Mouse (Mus musculus) cerebellum, postnatal 10 days (tissue): ENCODE results near the gene Eif5a2.
"Not testable (repeated sequence)": the region's sequence is repeated elsewhere in the genome, so short reads cannot be mapped to it uniquely, and the experiment has no call there.

ENCODE experiments used
- DNase-seq, 2 experiments: peaks; one replicate each; pipeline ENCODE4 v3.0.0; 2021; ENCODE audit warnings: mixed read lengths in 2 of 2

Gene Eif5a2

DNA sequence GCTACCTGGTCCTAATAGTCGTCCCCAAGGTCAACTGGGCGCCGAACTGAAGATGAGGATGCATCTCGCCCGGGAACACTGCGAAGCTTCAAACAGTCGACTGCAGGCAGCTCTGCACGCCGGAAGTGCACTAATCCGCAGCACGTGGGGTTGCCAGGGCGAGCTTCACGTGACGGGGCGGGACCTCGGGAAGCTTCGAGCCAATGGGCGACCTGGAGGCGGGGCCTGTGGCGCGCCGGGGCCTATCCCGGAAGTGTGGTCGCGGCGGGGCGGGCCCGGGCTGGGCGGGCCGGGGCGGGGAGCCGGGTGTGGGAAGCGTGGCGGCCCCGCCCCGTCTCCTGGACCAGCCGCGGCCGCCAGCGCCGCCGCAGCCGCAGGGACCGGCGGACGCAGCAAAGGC is at the start of gene Eif5a2:
TSS of gene Eif5a2 (plus strand) at position 283 of the 400 bp plus-strand sequence.
- DNase-seq, result peak; percentile 98

DNA sequence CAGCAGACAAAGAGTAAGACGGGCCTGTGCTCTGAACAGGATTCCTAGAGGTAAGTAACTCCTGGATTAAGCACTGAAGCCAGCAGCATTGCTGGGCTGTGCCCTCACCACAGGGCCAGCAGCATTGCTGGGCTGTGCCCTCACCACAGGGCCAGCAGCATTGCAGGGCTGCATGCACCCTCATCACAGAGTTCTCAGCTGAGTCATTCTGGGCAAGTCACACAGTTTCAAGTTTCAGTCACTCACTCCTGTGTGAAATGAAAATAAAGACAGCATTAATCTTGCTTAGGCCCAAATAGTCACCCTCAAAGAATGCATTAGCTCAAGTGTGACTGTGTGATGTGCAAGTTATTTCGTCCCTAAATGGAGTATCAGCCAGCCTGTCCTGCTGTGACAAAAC is 46.4 kb upstream of the Eif5a2 start:
- DNase-seq, result no peak

DNA sequence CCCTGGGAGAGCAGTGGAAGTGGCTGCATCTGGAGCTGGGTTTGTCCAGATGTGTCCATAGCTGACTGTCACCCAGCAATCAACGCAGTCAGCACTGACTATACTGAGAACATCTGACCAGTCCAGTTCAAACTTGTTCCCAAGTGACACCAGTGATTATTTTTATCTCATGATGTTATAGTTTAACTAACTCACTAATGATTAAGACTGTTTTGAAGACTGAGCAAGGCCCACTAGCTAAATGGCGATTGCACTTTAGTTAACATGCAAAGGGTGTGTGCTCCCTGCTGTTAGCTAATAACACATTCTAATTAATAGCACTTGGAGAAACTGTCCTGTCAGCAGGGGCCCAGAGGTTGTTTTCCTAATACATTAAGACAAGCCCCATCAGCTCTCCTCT is 44.1 kb upstream of the Eif5a2 start:
- DNase-seq, result no peak

DNA sequence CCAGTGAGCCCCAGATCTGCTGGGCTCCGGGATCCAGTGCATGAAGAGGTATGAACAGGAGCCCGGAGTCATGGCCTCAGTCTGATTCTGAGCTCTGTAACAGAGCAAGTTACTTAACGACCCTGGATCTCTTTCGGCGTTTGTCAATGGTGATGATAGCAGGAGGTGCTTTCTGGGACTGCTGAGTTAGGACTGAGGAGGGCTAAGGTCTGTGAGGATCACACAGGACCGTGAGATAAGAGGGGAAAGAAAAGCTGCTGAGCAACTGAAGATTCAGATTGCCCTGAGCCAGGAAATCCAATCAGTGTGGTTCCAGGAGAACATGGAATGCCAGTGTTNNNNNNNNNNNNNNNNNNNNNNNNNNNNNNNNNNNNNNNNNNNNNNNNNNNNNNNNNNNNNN is 40.7 kb upstream of the Eif5a2 start:
- DNase-seq, result no peak

DNA sequence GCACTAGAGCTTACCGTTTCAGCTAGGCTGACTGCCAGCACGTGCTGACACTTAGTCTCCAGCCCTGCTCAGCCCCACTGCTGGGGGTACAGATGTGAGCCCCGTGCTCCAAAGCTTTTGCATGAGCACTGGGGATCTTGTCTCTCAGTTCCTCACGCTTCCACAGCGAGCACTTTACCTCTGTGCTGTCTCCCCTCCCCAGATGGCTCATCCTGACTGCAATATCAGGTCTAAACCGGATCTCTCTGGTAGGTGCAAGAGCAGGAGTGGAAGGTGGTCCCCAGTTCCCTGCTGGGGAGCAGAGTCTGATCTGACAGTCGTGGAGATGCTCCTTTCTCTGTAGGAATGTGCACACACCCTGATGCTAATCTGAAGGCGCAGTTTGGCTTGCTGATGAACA is 37.8 kb upstream of the Eif5a2 start:
- peak; percentile 9 to 12 for DNase-seq

DNA sequence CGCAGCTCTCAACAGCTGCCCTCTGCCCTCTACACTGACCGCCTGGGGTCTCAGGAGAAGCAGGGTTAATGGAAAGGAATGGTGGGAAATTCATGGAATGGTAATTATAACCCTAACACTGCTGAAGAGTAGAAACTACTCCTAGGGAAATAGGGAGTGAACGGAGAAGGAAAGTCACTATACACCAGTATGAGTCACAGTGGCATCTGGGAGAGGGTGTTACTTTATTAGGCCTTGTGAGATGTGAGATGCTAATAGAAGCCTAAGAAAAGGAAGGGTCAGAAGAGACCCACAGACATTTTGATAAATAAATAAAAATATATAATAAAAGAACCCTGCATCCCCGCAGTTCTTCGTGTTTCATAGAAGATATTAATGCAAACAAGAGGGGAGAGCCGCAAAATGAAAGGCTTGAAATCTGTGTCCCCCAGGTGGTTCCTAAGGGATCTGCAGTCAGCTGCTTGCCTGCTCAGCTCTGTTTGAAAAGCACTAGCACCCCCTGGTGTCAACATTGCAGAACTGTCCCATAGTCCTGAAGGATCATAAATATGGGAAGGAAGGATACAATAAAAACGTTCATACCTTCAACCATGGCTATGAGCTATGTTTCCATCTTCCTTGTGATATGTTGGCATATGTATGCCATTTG is 35.1 kb upstream of the Eif5a2 start:
- DNase-seq, result peak; percentile 91 to 94

DNA sequence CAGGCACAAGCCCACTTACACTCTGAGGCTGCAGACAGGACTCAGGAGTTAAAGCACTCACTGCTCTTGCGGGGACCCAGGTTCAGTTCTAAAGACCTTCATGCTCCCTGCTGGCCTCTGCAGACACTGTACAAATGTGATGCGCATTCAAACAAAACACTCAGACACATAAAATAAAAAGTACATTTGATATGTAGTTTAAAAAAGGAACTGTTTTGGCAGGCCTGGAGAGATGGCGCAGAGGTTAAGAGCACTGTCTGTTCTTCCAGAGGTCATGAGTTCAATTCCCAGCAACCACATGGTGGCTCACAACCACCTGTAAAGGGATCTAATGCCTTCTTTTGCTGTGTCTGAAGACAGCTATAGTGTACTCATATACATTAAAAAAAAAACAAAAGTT is 32.9 kb upstream of the Eif5a2 start:
- no peak for DNase-seq

DNA sequence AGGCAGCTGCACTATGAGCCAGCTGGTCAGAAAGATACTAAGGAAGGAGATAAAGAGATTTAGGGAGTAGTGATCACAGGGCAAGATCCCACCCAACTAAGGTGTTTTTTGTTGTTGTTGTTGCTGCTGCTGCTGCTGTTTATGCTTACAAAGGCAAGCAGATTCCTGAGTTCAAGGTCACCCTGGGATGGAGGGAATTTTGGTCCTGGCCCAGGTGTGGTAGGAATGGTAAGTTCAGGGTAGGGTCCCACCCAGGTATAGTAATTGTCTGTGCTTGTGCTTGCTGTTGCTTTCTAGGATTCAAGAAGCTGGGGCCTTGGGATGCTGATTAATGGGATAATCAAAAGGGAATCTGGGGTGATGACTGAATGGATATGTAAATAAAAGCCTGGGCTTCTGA is 32.1 kb upstream of the Eif5a2 start:
- no peak for DNase-seq

DNA sequence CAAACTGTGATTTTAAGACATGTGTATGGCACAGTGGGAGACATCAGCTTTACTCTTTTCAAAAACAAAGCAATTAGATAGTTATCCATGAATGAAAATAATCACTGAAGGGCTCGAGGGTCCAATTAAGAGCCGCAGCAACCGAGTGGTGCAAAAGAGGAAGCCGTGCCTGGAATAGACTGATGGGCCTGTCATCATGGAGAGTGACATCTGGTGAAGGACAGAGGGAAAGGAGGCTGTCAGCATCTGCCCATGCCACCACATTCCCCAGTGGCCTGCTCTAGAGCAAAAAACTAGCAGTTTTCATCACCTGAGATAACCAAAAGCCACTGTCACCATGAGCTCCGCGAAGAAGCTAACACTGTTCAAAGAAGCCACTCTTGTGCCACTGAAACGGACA is 25.6 kb upstream of the Eif5a2 start:
- DNase-seq, result no peak

DNA sequence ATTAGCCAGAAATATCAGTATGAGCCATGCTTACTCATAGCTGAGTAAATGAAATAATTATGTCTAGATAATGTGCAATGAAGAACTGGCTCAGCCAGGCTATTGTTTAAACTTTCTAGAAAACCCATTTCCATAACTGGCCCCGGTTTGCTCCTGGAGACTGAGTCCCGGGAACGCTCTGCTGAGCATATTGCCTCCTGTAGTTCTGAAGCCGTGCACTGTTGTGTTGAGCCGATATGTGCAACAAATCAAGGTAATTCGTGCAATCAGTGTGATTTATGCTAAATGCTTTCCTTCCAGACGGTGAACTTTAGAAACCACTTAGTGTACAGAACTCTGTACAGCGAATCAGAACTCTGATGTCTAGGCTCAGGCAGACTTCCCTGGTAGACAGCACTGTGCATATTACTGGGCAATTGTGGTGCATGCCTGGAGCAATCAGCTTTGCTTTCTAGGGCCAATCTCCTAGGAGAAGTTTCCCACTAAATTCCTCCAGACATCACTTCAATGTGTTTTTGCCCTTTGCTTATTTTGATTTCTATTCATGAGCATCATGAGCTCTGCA is 19.8 kb upstream of the Eif5a2 start:
- no peak for DNase-seq

DNA sequence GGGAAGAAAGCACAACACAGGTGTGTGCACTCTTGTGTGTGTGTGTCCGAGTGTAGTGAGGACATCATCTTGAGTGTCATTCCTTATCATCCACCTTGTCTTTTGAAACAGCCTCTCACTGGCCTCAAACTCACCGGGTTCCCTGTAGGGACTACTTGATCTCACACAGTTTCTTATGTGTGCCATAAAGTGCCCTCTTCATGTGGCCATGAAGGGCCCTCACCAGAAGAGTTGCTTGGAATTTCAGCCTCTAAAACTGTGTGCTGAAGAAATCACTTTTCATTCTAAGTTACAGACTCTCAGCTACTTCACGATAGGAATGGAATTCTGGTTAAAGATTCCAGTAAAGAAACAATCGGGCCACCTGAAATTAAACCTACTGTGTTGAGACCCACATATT is 14.1 kb upstream of the Eif5a2 start:
- no peak for DNase-seq

DNA sequence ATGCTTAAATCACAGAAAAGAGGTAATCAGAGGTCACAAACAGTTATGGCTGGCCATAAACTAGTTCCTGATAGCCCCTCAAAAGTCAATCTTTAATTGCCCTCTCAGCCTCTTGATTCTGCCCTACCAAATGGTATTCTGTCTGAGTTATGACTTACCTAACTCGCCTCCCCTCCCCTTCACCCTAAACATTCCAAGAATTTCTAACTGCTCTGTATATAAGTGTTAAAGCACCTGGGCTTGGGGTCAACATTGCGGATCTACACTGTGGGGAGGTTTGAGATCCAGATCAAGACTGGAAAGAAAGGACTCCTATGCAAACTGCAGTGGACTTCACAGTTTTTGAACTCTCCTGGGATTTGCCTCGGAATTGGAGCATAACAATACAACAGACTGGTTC is 12.9 kb upstream of the Eif5a2 start:
- no peak for DNase-seq

DNA sequence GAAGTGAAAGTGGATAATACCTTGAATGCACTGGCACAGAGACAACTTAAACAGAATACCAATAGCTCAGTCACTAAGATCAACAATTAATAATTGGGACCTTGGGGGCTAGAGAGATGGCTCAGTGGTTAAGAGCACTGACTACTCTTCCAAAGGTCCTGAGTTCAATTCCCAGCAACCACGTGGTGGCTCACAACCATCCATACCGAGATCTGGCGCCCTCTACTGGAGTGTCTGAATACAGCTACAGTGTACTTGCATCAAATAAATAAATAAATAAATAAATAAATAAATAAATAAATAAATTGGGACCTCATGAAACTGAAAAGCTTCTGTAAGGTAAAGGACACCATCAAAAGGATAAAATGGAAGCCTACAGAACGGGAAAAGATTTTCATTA is 8.2 kb upstream of the Eif5a2 start:
- not testable (repeated sequence) for DNase-seq

DNA sequence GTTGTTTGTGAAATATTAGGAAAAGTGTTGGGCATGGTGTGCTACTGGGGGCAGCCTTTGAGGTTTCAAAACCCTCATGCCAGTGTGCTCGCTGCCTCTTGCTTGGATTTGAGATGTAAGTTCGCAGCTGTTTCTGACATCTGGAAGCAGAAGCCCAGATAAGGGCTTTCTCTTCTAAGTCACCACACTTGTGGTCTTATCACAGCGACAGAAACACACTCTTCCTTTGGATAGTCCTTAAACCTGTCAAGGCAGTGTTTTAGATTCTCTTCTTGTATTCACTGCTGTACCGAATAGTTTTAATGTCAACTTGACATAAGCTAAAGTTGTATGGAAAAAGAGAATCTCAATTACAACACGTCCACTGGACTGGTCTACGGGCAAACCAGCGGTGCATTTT is 5.7 kb upstream of the Eif5a2 start:
- DNase-seq, result no peak

DNA sequence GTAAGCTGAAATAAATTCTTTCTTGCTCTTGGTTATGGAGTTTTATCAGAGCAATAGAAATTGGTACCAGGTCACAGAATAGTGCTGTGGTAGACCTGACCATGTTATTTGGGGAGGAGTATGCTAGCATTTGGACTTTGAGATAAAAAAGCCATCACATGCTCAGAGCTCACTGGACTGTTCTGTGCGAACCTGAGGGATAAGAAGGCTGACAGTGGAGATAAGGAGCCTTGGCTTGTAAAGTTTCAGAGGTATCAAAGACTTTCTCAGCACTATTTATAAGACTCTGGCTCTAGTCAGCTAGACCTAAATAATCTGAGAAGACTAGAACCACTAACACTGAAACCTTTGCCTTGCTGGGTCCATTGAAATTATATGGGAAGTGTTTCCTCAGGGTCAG is 5.1 kb upstream of the Eif5a2 start:
- no peak for DNase-seq

DNA sequence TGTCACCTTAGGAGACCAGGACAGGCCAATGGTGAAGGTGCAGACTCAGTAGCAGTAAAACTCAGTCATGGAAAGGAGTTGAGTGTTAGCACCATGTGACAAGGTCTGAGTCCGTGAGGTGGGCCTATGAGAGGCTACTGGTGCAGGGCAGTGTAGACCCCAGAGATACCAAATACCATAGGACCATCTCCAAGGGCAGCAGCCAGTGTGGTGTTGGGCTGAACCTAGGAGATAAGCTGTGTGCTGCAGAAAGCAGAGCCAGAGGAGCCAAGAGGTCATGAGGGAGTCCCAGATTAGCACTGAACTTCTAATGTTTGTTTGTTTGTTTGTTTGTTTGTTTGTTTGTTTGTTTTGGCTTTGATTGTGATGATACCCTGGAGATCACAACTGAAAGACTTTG is 4.6 kb upstream of the Eif5a2 start:
- no peak for DNase-seq

DNA sequence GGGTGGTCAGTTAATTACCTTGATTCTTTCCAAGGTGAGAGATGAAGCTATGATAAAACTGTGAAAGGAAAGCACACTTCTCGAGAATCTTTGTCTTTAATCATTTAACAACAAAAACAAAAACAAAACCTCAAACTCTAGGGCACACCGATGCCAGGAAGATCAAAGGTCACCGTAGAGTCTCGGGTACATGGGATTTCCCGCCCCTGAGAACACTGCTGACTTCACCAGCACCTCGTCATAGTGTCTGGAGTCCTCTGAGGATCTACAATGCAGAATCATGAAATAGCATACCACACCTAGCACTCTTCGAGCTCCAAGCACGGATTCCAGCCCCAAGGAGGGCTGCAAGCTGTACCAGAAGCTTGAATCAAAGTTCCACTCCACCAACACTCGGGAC is 565 bp upstream of the Eif5a2 start:
- peak in 1 of 2 experiments; percentile 21 for DNase-seq

DNA sequence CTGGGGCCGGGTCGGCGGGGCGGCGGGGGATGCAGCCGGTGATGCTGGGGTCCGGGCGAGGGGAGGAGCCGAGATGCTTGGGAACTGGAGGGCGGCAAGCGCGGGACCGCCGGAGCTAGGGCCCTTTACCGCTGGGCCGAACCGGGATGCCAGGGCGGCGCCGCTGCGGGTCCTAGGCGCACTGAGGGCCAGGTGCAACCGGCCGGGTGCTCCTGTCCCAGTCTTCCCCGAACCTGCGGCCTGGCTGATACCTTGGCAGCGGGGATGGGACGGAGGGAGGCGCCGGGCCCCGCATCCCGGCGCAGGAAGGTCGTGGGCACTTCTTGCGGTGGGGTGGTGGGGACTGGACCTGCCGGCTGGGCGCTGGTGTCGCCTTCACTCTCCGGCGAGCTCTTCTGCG is 346 bp downstream of the Eif5a2 start:
- DNase-seq, result no peak

DNA sequence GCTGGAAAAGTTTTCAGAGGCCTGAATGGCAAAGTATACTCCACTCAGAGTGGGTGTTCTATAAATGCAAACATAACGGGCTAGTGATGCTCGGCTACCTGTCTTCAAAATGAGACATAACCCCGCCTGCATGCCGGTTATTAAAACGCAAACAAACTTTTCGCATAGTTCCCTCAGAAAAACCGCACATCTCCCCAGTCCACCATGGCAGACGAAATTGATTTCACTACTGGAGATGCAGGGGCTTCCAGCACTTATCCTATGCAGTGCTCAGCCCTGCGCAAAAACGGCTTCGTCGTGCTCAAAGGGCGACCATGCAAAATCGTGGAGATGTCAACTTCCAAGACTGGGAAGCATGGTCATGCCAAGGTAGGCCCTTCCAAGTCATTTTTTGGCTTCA is 772 bp downstream of the Eif5a2 start:
- peak in 1 of 2 experiments; percentile 14 for DNase-seq

DNA sequence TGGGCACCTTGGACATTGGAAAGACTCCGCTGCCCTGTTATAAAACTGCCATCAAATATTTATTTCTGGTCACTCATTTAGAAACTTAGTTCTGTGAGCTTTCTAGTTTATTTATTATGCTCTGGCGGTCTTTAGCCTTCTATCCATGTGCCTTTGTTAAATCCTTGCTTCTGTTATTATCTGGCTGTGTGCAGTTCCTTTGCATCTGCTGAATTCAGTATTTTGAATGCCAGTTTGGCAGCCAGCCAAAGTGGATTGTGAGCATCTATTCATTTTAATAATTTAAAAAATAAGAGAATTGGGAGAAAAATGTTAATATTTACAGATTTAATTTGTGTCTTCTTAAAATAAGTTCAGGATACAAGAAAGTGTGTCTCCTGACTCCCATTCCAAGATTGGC is 3.1 kb downstream of the Eif5a2 start:
- DNase-seq, result peak in 1 of 2 experiments; percentile 36

DNA sequence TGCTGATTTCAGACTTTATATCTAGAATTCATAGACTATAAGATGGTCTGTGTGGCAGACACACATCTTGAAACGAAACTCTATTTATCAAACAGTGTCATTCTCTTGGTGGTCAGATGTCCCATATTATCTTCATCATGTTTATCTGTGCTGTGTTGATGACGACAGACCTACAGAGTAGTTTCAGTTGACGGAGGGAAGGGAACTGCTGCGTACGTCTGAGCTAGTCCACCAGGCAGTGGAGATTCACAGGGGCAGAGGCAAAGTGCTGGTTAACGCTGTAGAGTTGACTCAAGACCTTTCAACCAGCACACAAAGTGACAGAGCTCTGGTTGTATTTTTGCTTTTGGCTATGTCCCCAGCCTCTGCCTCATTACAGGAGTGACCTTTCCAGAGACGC is 13.8 kb downstream of the Eif5a2 start:
- no peak for DNase-seq

DNA sequence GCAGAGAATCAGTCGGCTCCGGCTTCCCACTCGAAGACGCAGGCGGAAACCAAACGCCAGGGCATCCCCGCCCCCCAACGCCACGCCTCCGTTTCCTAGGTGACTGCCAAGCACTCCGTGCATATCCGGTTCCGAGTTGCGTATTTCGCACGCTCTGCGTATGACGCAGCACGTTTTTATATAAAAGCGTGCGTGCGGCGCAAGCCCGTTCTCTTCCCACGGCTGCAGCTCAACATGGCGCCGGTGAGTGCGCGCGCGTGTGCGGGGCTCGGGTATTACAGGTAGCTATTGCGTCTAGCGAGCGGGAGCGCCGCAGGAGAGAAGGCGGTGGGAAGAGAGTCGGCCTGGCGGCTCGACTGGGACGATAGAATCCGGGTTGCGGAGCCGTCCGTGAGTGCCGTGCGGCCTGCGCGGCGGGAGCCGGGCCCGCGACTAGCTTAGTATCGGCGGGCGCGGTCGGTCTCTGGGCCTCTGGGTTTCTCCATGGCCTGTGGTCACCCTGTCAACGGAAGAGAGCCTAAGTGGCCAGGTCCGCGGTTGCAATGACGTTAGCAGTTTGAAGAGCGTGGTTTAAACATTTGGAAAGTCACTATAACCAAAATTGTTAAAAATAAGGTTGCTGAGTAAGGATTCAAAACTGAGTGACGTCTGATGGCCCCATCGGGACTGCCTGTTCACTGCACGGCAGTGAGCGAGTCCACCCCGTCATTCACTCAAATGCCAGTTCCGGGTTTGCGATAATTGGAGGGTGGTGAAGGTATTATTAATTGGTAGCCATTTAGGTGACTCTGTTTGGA is 24.4 kb downstream of the Eif5a2 start, which contains the start of gene Rpl22l1:
TSS of gene Rpl22l1 (plus strand) at position 136 of the 797 bp plus-strand sequence.
- peak; percentile 99 for DNase-seq

DNA sequence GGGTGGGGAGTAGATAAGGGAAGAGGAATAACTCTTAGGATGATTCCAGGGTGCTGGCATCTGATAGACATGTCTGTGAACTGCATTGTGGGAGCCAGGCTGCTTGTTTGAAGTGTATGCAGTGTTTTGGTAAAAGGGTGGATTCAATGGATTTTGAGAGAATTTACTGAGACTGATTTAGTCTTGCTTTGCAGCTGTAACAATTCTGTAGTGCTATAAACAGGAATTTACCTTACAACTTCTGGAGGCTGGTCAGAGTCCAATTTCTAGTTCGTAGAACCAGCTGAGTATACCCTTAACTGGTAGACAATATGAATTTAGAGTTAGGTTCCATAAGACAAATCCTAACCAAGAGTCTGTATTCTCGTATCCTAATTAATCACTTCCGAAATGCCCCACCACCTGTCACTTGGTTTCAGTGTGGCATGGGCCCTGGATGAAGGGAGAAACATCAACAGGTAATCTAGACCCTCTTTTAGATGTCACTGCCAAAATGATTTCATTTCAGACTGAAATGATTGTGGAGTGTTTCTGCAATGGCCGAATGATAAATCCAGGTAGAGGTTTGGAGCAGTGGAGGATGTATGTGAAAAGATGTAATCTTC is 27.1 kb downstream of the Eif5a2 start:
- no peak for DNase-seq

DNA sequence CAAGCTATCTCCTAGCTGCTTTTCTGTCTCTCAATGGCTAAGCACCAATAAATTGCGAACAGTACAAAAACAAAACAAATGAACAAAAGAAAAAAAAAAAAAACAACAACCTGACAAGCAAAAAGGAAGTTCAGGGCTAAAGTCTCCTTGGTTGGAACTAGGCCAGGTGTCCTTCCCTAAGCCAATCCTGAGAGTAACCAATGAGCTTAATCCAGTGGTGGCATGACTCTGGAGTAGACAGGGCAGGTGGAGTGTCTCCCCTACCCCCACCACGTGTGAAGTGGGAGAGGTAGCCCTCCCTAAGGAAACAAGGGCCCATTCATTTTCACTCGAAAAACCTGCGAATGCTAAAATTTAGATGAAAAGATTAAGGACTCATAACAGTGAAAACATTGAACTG is 30.4 kb downstream of the Eif5a2 start:
- no peak for DNase-seq
